Mouse (Mus musculus) urinary bladder, postnatal 4 days (tissue): Measurements from ENCODE around the gene Kat2a.

ENCODE experiments used
- DNase-seq, 2 experiments: peaks; one replicate each; pipeline ENCODE4 v3.0.0; 2021 to 2022; ENCODE audit warnings: low spot score in 2 of 2

Gene Kat2a

GRCm38 (mm10) chr11:100710977-100711376 is 1.3 kb downstream of the Kat2a start:
- DNase-seq = no peak

GRCm38 (mm10) chr11:100710528-100710927 is 1.7 kb downstream of the Kat2a start:
- DNase-seq = no peak

- no peak for DNase-seq
Observed at GRCm38 (mm10) chr11:100709201-100709810, 3.0 kb downstream of the Kat2a start.

- no peak for DNase-seq
Observed at GRCm38 (mm10) chr11:100705095-100705747, 7.0 kb downstream of the Kat2a start.

- no peak for DNase-seq
Observed at GRCm38 (mm10) chr11:100703851-100704531, 8.3 kb downstream of the Kat2a start, which contains the start of gene Dhx58. TSS of gene Dhx58 (minus strand) at chr11:100704271.

- no peak for DNase-seq
Observed at GRCm38 (mm10) chr11:100703366-100703765, 8.9 kb downstream of the Kat2a start.

- no peak for DNase-seq
Observed at GRCm38 (mm10) chr11:100702906-100703305, 9.4 kb downstream of the Kat2a start.

GRCm38 (mm10) chr11:100702081-100702851 is 10.0 kb downstream of the Kat2a start:
- no peak for DNase-seq

GRCm38 (mm10) chr11:100701301-100701700 is 11.0 kb downstream of the Kat2a start:
- DNase-seq = peak; percentile 49 to 68

GRCm38 (mm10) chr11:100700710-100701109 is 11.6 kb downstream of the Kat2a start:
- no peak for DNase-seq

- DNase-seq = no peak
Observed at GRCm38 (mm10) chr11:100697921-100698320, 14.3 kb downstream of the Kat2a start.

- DNase-seq = peak; percentile 63 to 83
Observed at GRCm38 (mm10) chr11:100694926-100695325, 17.3 kb downstream of the Kat2a start.

- no peak for DNase-seq
Observed at GRCm38 (mm10) chr11:100693154-100693553, 19.1 kb downstream of the Kat2a start.

- DNase-seq = no peak
Observed at GRCm38 (mm10) chr11:100692164-100692616, 20.1 kb downstream of the Kat2a start, which contains the start of gene Zfp385c. TSS of gene Zfp385c (minus strand) at chr11:100692455.

GRCm38 (mm10) chr11:100690389-100690788 is 21.9 kb downstream of the Kat2a start:
- DNase-seq = no peak

GRCm38 (mm10) chr11:100688443-100688842 is 23.8 kb downstream of the Kat2a start:
- no peak for DNase-seq

GRCm38 (mm10) chr11:100687265-100687664 is 25.0 kb downstream of the Kat2a start:
- DNase-seq = no peak

- no peak for DNase-seq
Observed at GRCm38 (mm10) chr11:100685371-100685770, 26.9 kb downstream of the Kat2a start.

GRCm38 (mm10) chr11:100684084-100684483 is 28.2 kb downstream of the Kat2a start:
- DNase-seq = no peak

- DNase-seq = no peak
Observed at GRCm38 (mm10) chr11:100682526-100682925, 29.7 kb downstream of the Kat2a start.

- no peak for DNase-seq
Observed at GRCm38 (mm10) chr11:100681826-100682225, 30.4 kb downstream of the Kat2a start.

- DNase-seq = no peak
Observed at GRCm38 (mm10) chr11:100677810-100678209, 34.5 kb downstream of the Kat2a start.
